In genomic region chr2:157514353-157514752, GRCm38 (mm10) we compare ENCODE assay signal across 13 mouse cellular contexts. TPM values are rescaled to one million over a fixed set of nuclear protein-coding genes. Genes with fewer than 3 reads are reported as not detected.
DNase-seq lines count a peak whose midpoint lies in the region; ATAC-seq lines count a peak whose summit lies in the region.
"Had no signal": no experiment of that assay in that cellular context is flagged by ENCODE, and none has a peak within 500 bp of the region (broad histone marks: within the 10 kb centered on the region; RNA-seq: fewer than 3 reads in every experiment).

No protein-coding gene starts in this region.

- H3K4me2 ChIP-seq in kidney, embryonic 15.5 days, result no peak overlapping the region
- no peak overlapping the region for H3K4me2 ChIP-seq in hindbrain, embryonic 12.5 days (replicated peaks)
- H3K4me2 ChIP-seq in midbrain, embryonic 13.5 days (replicated peaks), result no peak overlapping the region

- H3K27ac ChIP-seq in kidney, embryonic 15.5 days, result 0 out of 2 replicates have a peak overlapping the region, but pooled peaks have one; percentile 24
- peak overlapping the region; percentile 89 for H3K27ac ChIP-seq in embryonic facial prominence, embryonic 10.5 days (replicated peaks)
- H3K27ac ChIP-seq in hindbrain, embryonic 12.5 days, result peak overlapping the region; percentile 76
- H3K27ac ChIP-seq in midbrain, embryonic 13.5 days, result peak overlapping the region; percentile 69
- H3K27ac ChIP-seq in heart, embryonic 10.5 days, result no peak overlapping the region

- ATAC-seq in kidney, embryonic 15.5 days (replicated peaks; ENCODE audit: low FRiP score), result no peak
- ATAC-seq in hindbrain, embryonic 12.5 days (ENCODE audit: low FRiP score), result no peak
- peak; percentile 44 for ATAC-seq in midbrain, embryonic 13.5 days

- intact Hi-C loops in gastrocnemius, postnatal 36 days (cut with DNase I), result no loop called here

- H3K27me3 ChIP-seq in kidney, embryonic 15.5 days, result no peaks in the 10 kb centered on the region
- peaks cover under 1% of the 10 kb centered on the region; the same call in 1 of the 2 replicates for H3K27me3 ChIP-seq in embryonic facial prominence, embryonic 10.5 days (replicated peaks; ENCODE audit: low read depth, poor library complexity, severe bottlenecking)
- no peaks in the 10 kb centered on the region for H3K27me3 ChIP-seq in hindbrain, embryonic 12.5 days
- H3K27me3 ChIP-seq in midbrain, embryonic 13.5 days, result no peaks in the 10 kb centered on the region
- peaks cover 36% of the 10 kb centered on the region for H3K27me3 ChIP-seq in heart, embryonic 10.5 days (ENCODE audit: insufficient read depth, poor library complexity, severe bottlenecking)

- no peak for DNase-seq in kidney, postnatal 4 days
- peak; percentile 68 for DNase-seq in embryonic facial prominence, embryonic 10.5 days (ENCODE audit: low spot score)
- DNase-seq in heart, embryonic 10.5 days (ENCODE audit: low spot score), result no peak
- DNase-seq in urinary bladder, postnatal 25 days (ENCODE audit: low spot score), result no peak
- DNase-seq in gastrocnemius, postnatal 36 days, result no peak
- DNase-seq: cerebellum, adult 9-10 months; heart, postnatal 4 days; kidney, adult 2 months; thymus, postnatal 4 days had no signal

- no peak overlapping the region for H3K9ac ChIP-seq in kidney, embryonic 15.5 days
- no peak overlapping the region for H3K9ac ChIP-seq in hindbrain, embryonic 12.5 days
- H3K9ac ChIP-seq in midbrain, embryonic 13.5 days (replicated peaks), result no peak overlapping the region

- 17% methylated on average over 4 of the region's 4 CpGs for WGBS in kidney, embryonic 15.5 days
- 1% methylated on average over 4 of the region's 4 CpGs for WGBS in embryonic facial prominence, embryonic 10.5 days
- 12% methylated on average over 4 of the region's 4 CpGs for WGBS in hindbrain, embryonic 12.5 days
- WGBS in midbrain, embryonic 13.5 days, result 5% methylated on average over 4 of the region's 4 CpGs
- 8% methylated on average over 4 of the region's 4 CpGs for WGBS in heart, embryonic 10.5 days

- H3K4me1 ChIP-seq in kidney, embryonic 15.5 days, result peaks cover 33% of the 10 kb centered on the region
- H3K4me1 ChIP-seq in embryonic facial prominence, embryonic 10.5 days, result peaks cover 83% of the 10 kb centered on the region
- peaks cover 51% of the 10 kb centered on the region for H3K4me1 ChIP-seq in hindbrain, embryonic 12.5 days
- peaks cover 63% of the 10 kb centered on the region for H3K4me1 ChIP-seq in midbrain, embryonic 13.5 days (replicated peaks)
- H3K4me1 ChIP-seq in heart, embryonic 10.5 days, result peaks cover 26% of the 10 kb centered on the region

- H3K9me3 ChIP-seq in kidney, embryonic 15.5 days (replicated peaks), result no peaks in the 10 kb centered on the region
- no peaks in the 10 kb centered on the region for H3K9me3 ChIP-seq in embryonic facial prominence, embryonic 10.5 days
- H3K9me3 ChIP-seq in hindbrain, embryonic 12.5 days (replicated peaks), result no peaks in the 10 kb centered on the region
- no peaks in the 10 kb centered on the region for H3K9me3 ChIP-seq in midbrain, embryonic 13.5 days
- H3K9me3 ChIP-seq in heart, embryonic 10.5 days, result no peaks in the 10 kb centered on the region

- no peaks in the 10 kb centered on the region for H3K36me3 ChIP-seq in kidney, embryonic 15.5 days
- H3K36me3 ChIP-seq in embryonic facial prominence, embryonic 10.5 days (replicated peaks), result no peaks in the 10 kb centered on the region
- no peaks in the 10 kb centered on the region for H3K36me3 ChIP-seq in hindbrain, embryonic 12.5 days
- H3K36me3 ChIP-seq in midbrain, embryonic 13.5 days, result no peaks in the 10 kb centered on the region
- no peaks in the 10 kb centered on the region for H3K36me3 ChIP-seq in heart, embryonic 10.5 days

- H3K4me3 ChIP-seq in kidney, embryonic 15.5 days (replicated peaks), result no peak overlapping the region
- H3K4me3 ChIP-seq in embryonic facial prominence, embryonic 10.5 days, result peak overlapping the region; percentile 29; the same call in 1 of the 2 replicates
- no peak overlapping the region for H3K4me3 ChIP-seq in hindbrain, embryonic 12.5 days
- H3K4me3 ChIP-seq in midbrain, embryonic 13.5 days (replicated peaks), result no peak overlapping the region
- no peak overlapping the region for H3K4me3 ChIP-seq in heart, embryonic 10.5 days

RNA-seq across cellular contexts. Expression of gene Nnat, which starts 45.5 kb away (rescaled TPM):
- 238 and 287 TPM in 2 replicates for polyA plus RNA-seq in kidney, embryonic 15.5 days (2015; fragmentation: Nextera tagmentation; extraction: Ambion mirVana)
- 2,080 and 2,294 TPM in 2 replicates for polyA plus RNA-seq in embryonic facial prominence, embryonic 10.5 days (2016; fragmentation: Nextera tagmentation; extraction: Ambion mirVana)
- polyA plus RNA-seq in hindbrain, embryonic 12.5 days (2016; fragmentation: Nextera tagmentation; extraction: Ambion mirVana), result 3,841 and 3,900 TPM in 2 replicates
- 8,644 and 8,868 TPM in 2 replicates for polyA plus RNA-seq in midbrain, embryonic 13.5 days (2015; fragmentation: Nextera tagmentation; extraction: Ambion mirVana)
- 253 and 592 TPM in 2 replicates for polyA plus RNA-seq in heart, embryonic 10.5 days (2016; fragmentation: Nextera tagmentation; extraction: Ambion mirVana)
- total RNA-seq in gastrocnemius, postnatal 36 days (2021), result 1 to 10 TPM in 1 of 2 experiments, under 1 TPM in 1; 0.84 to 1.9 TPM
- total RNA-seq: liver, adult 2 months had no signal
- polyA plus RNA-seq: liver, adult 2 months had no signal

RNA-seq across cellular contexts. Expression of gene Blcap, which starts 56.7 kb away (rescaled TPM):
- polyA plus RNA-seq in kidney, embryonic 15.5 days (2015; fragmentation: Nextera tagmentation; extraction: Ambion mirVana), result 48.3 and 51.6 TPM in 2 replicates
- polyA plus RNA-seq in embryonic facial prominence, embryonic 10.5 days (2016; fragmentation: Nextera tagmentation; extraction: Ambion mirVana), result 82.1 and 82.3 TPM in 2 replicates
- polyA plus RNA-seq in hindbrain, embryonic 12.5 days (2016; fragmentation: Nextera tagmentation; extraction: Ambion mirVana), result 139 and 140 TPM in 2 replicates
- polyA plus RNA-seq in midbrain, embryonic 13.5 days (2015; fragmentation: Nextera tagmentation; extraction: Ambion mirVana), result 246 and 256 TPM in 2 replicates
- polyA plus RNA-seq in heart, embryonic 10.5 days (2016; fragmentation: Nextera tagmentation; extraction: Ambion mirVana), result 38.3 and 38.6 TPM in 2 replicates
- total RNA-seq in gastrocnemius, postnatal 36 days (2021), result 10 to 100 TPM; 25.4 to 25.6 TPM
